Mouse (Mus musculus) megakaryocyte, embryonic 14.5 days (primary cell): ENCODE measurements around the gene Kyat1.

ENCODE experiments used
- FLI1 ChIP-seq: IDR thresholded peaks from 2 replicates; pipeline ENCODE4 v1.6.1; 2012; ENCODE audit warnings: low read length, inconsistent platforms, mixed read lengths
- GATA1 ChIP-seq: IDR thresholded peaks from 3 replicates; pipeline ENCODE4 v1.6.1; 2012; ENCODE audit warnings: mixed read lengths, low read length, inconsistent platforms, borderline replicate concordance

- TF ChIP-seq GATA1 (no peak), FLI1 (no peak)
These were observed 69.2 kb downstream of the Kyat1 start for GRCm38 (mm10) chr2:30136458-30136857.
